Mouse (Mus musculus): ENCODE data around the gene Iqcn. TPM values are rescaled to one million over a fixed set of nuclear protein-coding genes. Genes with fewer than 3 reads are reported as not detected.

Gene Iqcn
- total and polyA plus RNA-seq, 3 experiments, result not detected

GRCm38 (mm10) chr8:70689892-70690390 lies 13.3 kb upstream of the Iqcn start:
- no peak overlapping the region for H3K9ac ChIP-seq (ENCODE audit: control insufficient read depth, low read depth, low read length, poor library complexity, severe bottlenecking)
- no peaks in the 10 kb centered on the region for H3K9me3 ChIP-seq (replicated peaks; ENCODE audit: insufficient read depth, low read length)
- no peak overlapping the region for H3K27ac ChIP-seq (ENCODE audit: control insufficient read depth, low read depth, low read length)
- H3K27me3 ChIP-seq (ENCODE audit: control insufficient read depth in 1 of 2, insufficient read depth in 2 of 2, low read length in 2 of 2), result peaks cover 0 to 5% of the 10 kb centered on the region in 2 experiments
- H3K4me3 ChIP-seq (ENCODE audit: control insufficient read depth in 1 of 2, insufficient read depth in 1 of 2, low read depth in 2 of 2, low read length in 2 of 2), result no peak overlapping the region
- peaks cover under 1 to 10% of the 10 kb centered on the region in 2 experiments; a peak in 3 of 4 replicates for H3K4me1 ChIP-seq (ENCODE audit: control insufficient read depth in 1 of 2, insufficient read depth in 2 of 2, low read length in 2 of 2)
- no peak for TF ChIP-seq TBP (IDR thresholded peaks at IDR 0.05; ENCODE audit: low read depth, low read length)
- no peak for TF ChIP-seq GATA1 (IDR thresholded peaks at IDR 0.05; ENCODE audit: low read depth, low read length)
- TF ChIP-seq ZNF384 (IDR thresholded peaks at IDR 0.05; ENCODE audit: low read depth, low read length), result no peak
- TF ChIP-seq TCF12 (IDR thresholded peaks at IDR 0.05; ENCODE audit: low read depth, low read length), result no peak
- no peak for TF ChIP-seq E2F4 (IDR thresholded peaks at IDR 0.05; ENCODE audit: borderline replicate concordance, low read depth, low read length)
- TF ChIP-seq MYC (IDR thresholded peaks at IDR 0.05; ENCODE audit: low read depth, low read length), result no peak
- TF ChIP-seq MEF2A (IDR thresholded peaks at IDR 0.05; ENCODE audit: extremely low read depth, insufficient replicate concordance, low read depth, low read length, poor library complexity, severe bottlenecking), result no peak
- no peak for TF ChIP-seq HCFC1 (IDR thresholded peaks at IDR 0.05; ENCODE audit: low read depth, low read length)
- no peak for TF ChIP-seq MAFK (IDR thresholded peaks at IDR 0.05; ENCODE audit: borderline replicate concordance, low read depth, low read length)
- no peak for TF ChIP-seq MXI1 (IDR thresholded peaks at IDR 0.05; ENCODE audit: low read depth, low read length)
- DNase-seq (ENCODE audit: low read depth, low spot score), result no peak
- H3K36me3 ChIP-seq (ENCODE audit: control insufficient read depth in 1 of 2, insufficient read depth in 2 of 2, low read length in 2 of 2), result peaks cover 0 to 3% of the 10 kb centered on the region in 2 experiments; a peak in 2 of 4 replicates
- H3K79me2 ChIP-seq (ENCODE audit: control insufficient read depth, insufficient read depth, low read length, poor library complexity), result no peaks in the 10 kb centered on the region

- no peaks in the 10 kb centered on the region for H3K79me2 ChIP-seq (ENCODE audit: control insufficient read depth, insufficient read depth, low read length, poor library complexity)
- peaks cover 7 to 17% of the 10 kb centered on the region in 2 experiments for H3K4me1 ChIP-seq (ENCODE audit: control insufficient read depth in 1 of 2, insufficient read depth in 2 of 2, low read length in 2 of 2)
- no peak overlapping the region for H3K9ac ChIP-seq (ENCODE audit: control insufficient read depth, low read depth, low read length, poor library complexity, severe bottlenecking)
Observed at GRCm38 (mm10) chr8:70691230-70691629, 12.0 kb upstream of the Iqcn start.

GRCm38 (mm10) chr8:70691727-70692231 lies 11.5 kb upstream of the Iqcn start:
- Histone ChIP-seq H3K27ac (ENCODE audit: control insufficient read depth, low read depth, low read length) (no peak overlapping the region), H3K4me1 (ENCODE audit: control insufficient read depth in 1 of 2, insufficient read depth in 2 of 2, low read length in 2 of 2) (peaks cover 8 to 18% of the 10 kb centered on the region in 2 experiments), H3K27me3 (ENCODE audit: control insufficient read depth in 1 of 2, insufficient read depth in 2 of 2, low read length in 2 of 2) (peaks cover 0 to 3% of the 10 kb centered on the region in 2 experiments; a peak in 1 of 4 replicates), H3K36me3 (ENCODE audit: control insufficient read depth in 1 of 2, insufficient read depth in 2 of 2, low read length in 2 of 2) (peaks cover 0 to 4% of the 10 kb centered on the region in 2 experiments; a peak in 2 of 4 replicates), H3K4me3 (ENCODE audit: control insufficient read depth in 1 of 2, insufficient read depth in 1 of 2, low read depth in 2 of 2, low read length in 2 of 2) (no peak overlapping the region), H3K9ac (ENCODE audit: control insufficient read depth, low read depth, low read length, poor library complexity, severe bottlenecking) (no peak overlapping the region), H3K9me3 (replicated peaks; ENCODE audit: insufficient read depth, low read length) (no peaks in the 10 kb centered on the region), H3K79me2 (ENCODE audit: control insufficient read depth, insufficient read depth, low read length, poor library complexity) (no peaks in the 10 kb centered on the region)
- DNase-seq (ENCODE audit: low read depth, low spot score), result no peak
- TF ChIP-seq USF1 (IDR thresholded peaks at IDR 0.05; ENCODE audit: low read depth, low read length) (no peak), SMC3 (IDR thresholded peaks at IDR 0.05; ENCODE audit: low read depth, low read length) (no peak), HCFC1 (IDR thresholded peaks at IDR 0.05; ENCODE audit: low read depth, low read length) (no peak), NRF1 (IDR thresholded peaks at IDR 0.05; ENCODE audit: insufficient read depth, low read depth, low read length, poor library complexity, severe bottlenecking) (no peak), MXI1 (IDR thresholded peaks at IDR 0.05; ENCODE audit: low read depth, low read length) (no peak), GABPA (IDR thresholded peaks at IDR 0.05; ENCODE audit: low read depth, low read length) (no peak), TBP (IDR thresholded peaks at IDR 0.05; ENCODE audit: low read depth, low read length) (no peak), CHD2 (IDR thresholded peaks at IDR 0.05; ENCODE audit: low read length) (no peak), MEF2A (IDR thresholded peaks at IDR 0.05; ENCODE audit: extremely low read depth, insufficient replicate concordance, low read depth, low read length, poor library complexity, severe bottlenecking) (no peak), RCOR1 (IDR thresholded peaks at IDR 0.05; ENCODE audit: low read depth, low read length) (no peak), ZC3H11A (IDR thresholded peaks at IDR 0.05; ENCODE audit: low read depth, low read length) (no peak), RAD21 (IDR thresholded peaks at IDR 0.05; ENCODE audit: low read depth, low read length) (no peak), TCF12 (IDR thresholded peaks at IDR 0.05; ENCODE audit: low read depth, low read length) (no peak), POLR2AphosphoS5 (IDR thresholded peaks at IDR 0.05; ENCODE audit: borderline replicate concordance, low read depth, low read length) (no peak), POLR2A (IDR thresholded peaks at IDR 0.05; ENCODE audit: control insufficient read depth in 1 of 2, insufficient read depth in 1 of 2, low read depth in 1 of 2, low read length in 2 of 2, poor library complexity in 1 of 2) (no peak), ELF1 (IDR thresholded peaks at IDR 0.05; ENCODE audit: low read depth, low read length) (no peak), MYC (IDR thresholded peaks at IDR 0.05; ENCODE audit: low read depth, low read length) (no peak)

More at GRCm38 (mm10) chr8:70691230-70691629, 12.0 kb upstream of the Iqcn start:
- no peak for TF ChIP-seq ETS1 (IDR thresholded peaks at IDR 0.05; ENCODE audit: low read depth, low read length)
- TF ChIP-seq TCF12 (IDR thresholded peaks at IDR 0.05; ENCODE audit: low read depth, low read length), result no peak
- TF ChIP-seq KAT2A (conservative IDR thresholded peaks at IDR 0.05; ENCODE audit: low read depth, low read length), result no peak
- no peak for TF ChIP-seq MYB (IDR thresholded peaks at IDR 0.05; ENCODE audit: low read depth, low read length)
- TF ChIP-seq POLR2AphosphoS2 (IDR thresholded peaks at IDR 0.05; ENCODE audit: low read length), result no peak
- no peak for TF ChIP-seq MAX (IDR thresholded peaks at IDR 0.05; ENCODE audit: low read length)
- TF ChIP-seq TAL1 (IDR thresholded peaks at IDR 0.05; ENCODE audit: low read length), result no peak
- H3K36me3 ChIP-seq (ENCODE audit: control insufficient read depth in 1 of 2, insufficient read depth in 2 of 2, low read length in 2 of 2), result peaks cover 0 to 4% of the 10 kb centered on the region in 2 experiments; a peak in 2 of 4 replicates
- DNase-seq (ENCODE audit: low read depth, low spot score), result no peak
- no peaks in the 10 kb centered on the region for H3K9me3 ChIP-seq (replicated peaks; ENCODE audit: insufficient read depth, low read length)
- no peak overlapping the region for H3K27ac ChIP-seq (ENCODE audit: control insufficient read depth, low read depth, low read length)
- peaks cover 0 to 4% of the 10 kb centered on the region in 2 experiments; a peak in 2 of 4 replicates for H3K27me3 ChIP-seq (ENCODE audit: control insufficient read depth in 1 of 2, insufficient read depth in 2 of 2, low read length in 2 of 2)
- H3K4me3 ChIP-seq (ENCODE audit: control insufficient read depth in 1 of 2, insufficient read depth in 1 of 2, low read depth in 2 of 2, low read length in 2 of 2), result no peak overlapping the region
